Mouse (Mus musculus) kidney, adult 2 months (tissue): ENCODE results near the gene Fyttd1. TPM values are rescaled to one million over a fixed set of nuclear protein-coding genes. Genes with fewer than 3 reads are reported as not detected.
A peak's percentile ranks its signal among the peaks of the same experiment; 100 is the strongest.

Source experiments
- DNase-seq: peaks from one replicate; pipeline ENCODE4 v3.0.0; 2021
- H3K27ac ChIP-seq: fragments of 200-500 bp; 2 replicates; pipeline ENCODE4 v1.5.1; 2012; ENCODE audit warnings: low read depth, low read length, control low read depth, inconsistent platforms; ENCODE audit not compliant: insufficient read depth
- H3K27me3 ChIP-seq: fragments of 200-500 bp; replicated peaks from 2 replicates; pipeline ENCODE4 v1.6.1; 2012; ENCODE audit warnings: mild to moderate bottlenecking, moderate library complexity, low read length, inconsistent platforms; ENCODE audit not compliant: control insufficient read depth, insufficient read depth
- H3K36me3 ChIP-seq: fragments of 200-500 bp; 2 replicates; pipeline ENCODE4 v1.6.1; 2012; ENCODE audit warnings: mild to moderate bottlenecking, moderate library complexity, low read length, inconsistent platforms; ENCODE audit not compliant: control insufficient read depth, insufficient read depth
- H3K4me1 ChIP-seq: fragments of 200-500 bp; 2 replicates; pipeline ENCODE4 v1.6.1; 2011; ENCODE audit warnings: low read length; ENCODE audit not compliant: control insufficient read depth, insufficient read depth
- H3K4me3 ChIP-seq: fragments of 200-500 bp; 2 replicates; pipeline ENCODE4 v1.5.1; 2011; ENCODE audit warnings: mild to moderate bottlenecking, low read depth, low read length, control low read depth; ENCODE audit not compliant: insufficient read depth
- CTCF ChIP-seq: fragments of 200-500 bp; conservative IDR thresholded peaks from 2 replicates; pipeline ENCODE4 v1.5.1; 2011; ENCODE audit warnings: low read depth, mild to moderate bottlenecking, control low read depth, low read length, moderate library complexity, mixed read lengths; ENCODE audit not compliant: insufficient read depth, insufficient read length
- POLR2A ChIP-seq: fragments of 200-500 bp; IDR thresholded peaks from one replicate; pipeline ENCODE4 v1.6.1; 2011; ENCODE audit warnings: low read depth, low read length, control low read depth
- WGBS: fragments of 180-500 bp; shearing (Covaris S2); methylation state at CpG from one replicate; pipeline ENCODE4 v1.1.7; 2018; 5-methylcytosine and 5-hydroxymethylcytosine counted together
- polyA plus RNA-seq: library from polyadenylated mRNA; depleted of rRNA; stranded (reverse); fragments of >200 nt; gene quantifications from 2 replicates; pipeline ENCODE4 v1.2.3, GENCODE M21; 2012; rRNA removed

The Fyttd1 gene
- 6.2 and 9.0 TPM in 2 replicates for polyA plus RNA-seq

- Histone ChIP-seq H3K4me3 (peak within 1 kb of the TSS; percentile 74), H3K27ac (peak within 1 kb of the TSS; percentile 49), H3K27me3 (no peaks in the 10 kb centered on the region), H3K36me3 (no peaks in the 10 kb centered on the region), H3K4me1 (peaks cover 9% of the 10 kb centered on the region)
- peak; percentile 98 for DNase-seq
- WGBS = under 1% methylated on average over 81 of the region's 83 CpGs
- peak; percentile 40 for TF ChIP-seq POLR2A
- TF ChIP-seq CTCF = 0 out of 2 replicates have a peak, but pooled peaks have one; percentile 34
Observed at GRCm38 (mm10) chr16:32877343-32878156, at the start of gene Fyttd1, which contains the start of gene Rubcn. TSS of gene Fyttd1 (plus strand) at chr16:32877500. TSS of gene Rubcn (minus strand) at chr16:32877766.

- WGBS = 75% methylated on average over 11 of the region's 11 CpGs
- Histone ChIP-seq H3K27ac (no peak overlapping the region), H3K27me3 (no peaks in the 10 kb centered on the region), H3K4me3 (no peak overlapping the region), H3K36me3 (no peaks in the 10 kb centered on the region; the same call in none of the 2 replicates), H3K4me1 (no peaks in the 10 kb centered on the region)
- TF ChIP-seq CTCF (no peak), POLR2A (no peak)
- DNase-seq = no peak
Observed at GRCm38 (mm10) chr16:32829104-32829503, 48.2 kb upstream of the Fyttd1 start.

GRCm38 (mm10) chr16:32831501-32831900 lies 45.8 kb upstream of the Fyttd1 start:
- 90% methylated on average over 4 of the region's 4 CpGs for WGBS
- H3K27ac ChIP-seq = no peak overlapping the region
- no peak overlapping the region for H3K4me3 ChIP-seq
- no peak for DNase-seq
- H3K36me3 ChIP-seq = no peaks in the 10 kb centered on the region; the same call in none of the 2 replicates
- no peaks in the 10 kb centered on the region for H3K27me3 ChIP-seq
- no peak for TF ChIP-seq POLR2A
- no peak for TF ChIP-seq CTCF
- no peaks in the 10 kb centered on the region for H3K4me1 ChIP-seq

- 87% methylated on average over 11 of the region's 11 CpGs for WGBS
- no peaks in the 10 kb centered on the region for H3K4me1 ChIP-seq
- TF ChIP-seq CTCF (no peak), POLR2A (no peak)
- H3K4me3 ChIP-seq = no peak overlapping the region
- peaks cover 2% of the 10 kb centered on the region for H3K36me3 ChIP-seq
- no peak overlapping the region for H3K27ac ChIP-seq
- DNase-seq = no peak
- no peaks in the 10 kb centered on the region for H3K27me3 ChIP-seq
Observed at GRCm38 (mm10) chr16:32847103-32847502, 30.2 kb upstream of the Fyttd1 start.

- 82% methylated on average over 11 of the region's 11 CpGs for WGBS
- no peak overlapping the region for H3K27ac ChIP-seq
- no peaks in the 10 kb centered on the region for H3K27me3 ChIP-seq
- no peak for TF ChIP-seq POLR2A
- no peak for TF ChIP-seq CTCF
- H3K4me3 ChIP-seq = no peak overlapping the region
- H3K36me3 ChIP-seq = peaks cover 2% of the 10 kb centered on the region
- peaks cover 1% of the 10 kb centered on the region for H3K4me1 ChIP-seq
- peak; percentile 70 for DNase-seq
Observed at GRCm38 (mm10) chr16:32849042-32849830, 28.1 kb upstream of the Fyttd1 start.

GRCm38 (mm10) chr16:32853492-32854049 lies 23.7 kb upstream of the Fyttd1 start:
- Histone ChIP-seq H3K27ac (peak overlapping the region; percentile 60), H3K27me3 (no peaks in the 10 kb centered on the region), H3K4me1 (peaks cover 4% of the 10 kb centered on the region), H3K36me3 (no peaks in the 10 kb centered on the region), H3K4me3 (no peak overlapping the region)
- WGBS = 66% methylated on average over 13 of the region's 13 CpGs
- DNase-seq = peak; percentile 43
- no peak for TF ChIP-seq CTCF
- no peak for TF ChIP-seq POLR2A
